Mouse (Mus musculus): ENCODE results near the gene Scn8a.
A peak's percentile ranks its signal among the peaks of the same experiment; 100 is the strongest.

The Scn8a gene

DNA sequence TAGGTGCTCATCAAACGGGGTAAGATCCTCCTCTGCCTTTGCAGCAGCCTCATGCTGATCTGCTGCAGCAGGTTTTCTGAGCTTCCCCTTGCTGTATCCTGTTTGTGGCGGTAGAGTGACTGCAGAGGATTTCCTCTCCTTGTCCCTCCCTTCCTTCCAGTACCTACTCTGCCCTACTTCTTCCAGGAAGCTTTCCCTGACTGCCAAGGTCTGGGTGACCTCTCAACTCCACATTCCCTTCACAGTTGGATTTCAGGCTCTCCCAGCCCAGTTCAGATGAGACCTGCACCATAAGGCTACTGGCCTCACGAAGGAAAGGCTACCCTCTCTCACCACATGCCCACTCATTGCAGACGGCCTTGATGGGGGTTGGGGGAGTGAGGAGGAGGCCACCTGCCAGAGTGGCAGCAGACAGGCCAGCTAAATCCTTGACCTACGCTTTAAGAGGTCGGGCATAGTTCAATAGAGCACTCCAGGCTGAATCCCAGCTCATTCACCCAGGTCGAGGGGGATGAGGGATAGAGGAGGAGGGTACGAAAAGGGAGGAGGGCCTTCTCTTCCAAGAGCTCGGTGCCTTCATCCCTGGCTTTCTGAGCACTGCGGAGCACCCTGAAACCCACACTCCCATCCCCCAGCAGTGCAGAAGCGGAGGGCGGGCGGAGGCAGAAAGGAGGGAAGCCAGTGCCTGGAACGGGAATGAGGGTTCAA is 222.6 kb downstream of the Scn8a start:
- H3K4me1 ChIP-seq (replicated peaks; ENCODE audit: low read depth, low read length), result peaks cover 69% of the 10 kb centered on the region
- H3K36me3 ChIP-seq (ENCODE audit: insufficient read depth, low read length), result no peaks in the 10 kb centered on the region
- no peak for TF ChIP-seq CTCF (conservative IDR thresholded peaks at IDR 0.05; ENCODE audit: low read length)
- no peak for TF ChIP-seq NANOG (IDR thresholded peaks at IDR 0.05; ENCODE audit: borderline replicate concordance, low read length)
- TF ChIP-seq POU5F1 (IDR thresholded peaks at IDR 0.05; ENCODE audit: borderline replicate concordance, low read length), result no peak
- peak overlapping the region; percentile 73 for H3K4me3 ChIP-seq (replicated peaks; ENCODE audit: low read length)
- H3K9me3 ChIP-seq (ENCODE audit: low read length), result no peaks in the 10 kb centered on the region
- peaks cover 11% of the 10 kb centered on the region; the same call in 1 of the 2 replicates for H3K27me3 ChIP-seq (ENCODE audit: insufficient read depth, low read length)

DNA sequence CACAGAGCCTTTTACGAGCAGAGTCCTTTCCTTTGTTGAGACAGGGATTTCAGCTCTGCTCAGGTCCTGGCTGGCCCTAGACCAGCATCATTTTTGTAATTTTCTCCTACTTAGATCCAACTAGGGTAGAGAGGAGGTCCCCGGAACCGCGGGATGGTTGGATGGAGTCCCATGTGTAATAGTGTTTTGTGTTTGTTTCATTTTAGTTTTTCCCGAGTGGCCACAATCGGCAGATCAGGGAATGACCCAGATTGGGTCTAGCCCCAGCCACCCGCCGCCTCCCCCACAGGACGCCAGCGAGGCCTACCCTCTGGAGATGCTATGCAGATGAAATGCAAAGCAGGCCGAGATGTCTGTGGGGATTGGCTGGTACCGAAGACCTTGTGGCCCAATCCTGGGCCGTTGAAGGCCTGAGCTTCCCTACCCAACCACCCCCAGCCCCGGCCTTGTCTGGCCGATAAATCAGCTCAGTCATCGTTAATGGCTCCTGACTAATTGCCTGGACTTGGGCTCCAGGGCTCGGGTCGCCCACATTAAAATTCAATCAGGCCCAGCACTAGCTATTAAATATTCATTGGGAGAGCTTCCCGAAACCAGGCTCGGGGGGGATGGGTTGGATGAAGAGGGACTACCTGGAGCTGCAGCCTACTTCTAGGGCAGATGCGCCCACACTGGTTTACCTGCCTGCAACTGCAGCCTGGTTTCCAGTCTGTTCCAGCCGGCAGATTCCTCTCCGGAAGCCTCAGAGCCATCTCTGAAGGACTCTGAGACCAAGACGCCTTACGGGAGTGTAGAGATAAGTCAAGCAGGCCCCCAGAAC is 223.4 kb downstream of the Scn8a start:
- H3K9me3 ChIP-seq (ENCODE audit: low read length), result no peaks in the 10 kb centered on the region
- TF ChIP-seq POU5F1 (IDR thresholded peaks at IDR 0.05; ENCODE audit: borderline replicate concordance, low read length), result no peak
- TF ChIP-seq NANOG (IDR thresholded peaks at IDR 0.05; ENCODE audit: borderline replicate concordance, low read length), result no peak
- TF ChIP-seq CTCF (conservative IDR thresholded peaks at IDR 0.05; ENCODE audit: low read length), result no peak
- H3K27me3 ChIP-seq (ENCODE audit: insufficient read depth, low read length), result peaks cover 13% of the 10 kb centered on the region
- peaks cover 77% of the 10 kb centered on the region for H3K4me1 ChIP-seq (replicated peaks; ENCODE audit: low read depth, low read length)
- H3K4me3 ChIP-seq (replicated peaks; ENCODE audit: low read length), result peak overlapping the region; percentile 73
- no peaks in the 10 kb centered on the region for H3K36me3 ChIP-seq (ENCODE audit: insufficient read depth, low read length)

DNA sequence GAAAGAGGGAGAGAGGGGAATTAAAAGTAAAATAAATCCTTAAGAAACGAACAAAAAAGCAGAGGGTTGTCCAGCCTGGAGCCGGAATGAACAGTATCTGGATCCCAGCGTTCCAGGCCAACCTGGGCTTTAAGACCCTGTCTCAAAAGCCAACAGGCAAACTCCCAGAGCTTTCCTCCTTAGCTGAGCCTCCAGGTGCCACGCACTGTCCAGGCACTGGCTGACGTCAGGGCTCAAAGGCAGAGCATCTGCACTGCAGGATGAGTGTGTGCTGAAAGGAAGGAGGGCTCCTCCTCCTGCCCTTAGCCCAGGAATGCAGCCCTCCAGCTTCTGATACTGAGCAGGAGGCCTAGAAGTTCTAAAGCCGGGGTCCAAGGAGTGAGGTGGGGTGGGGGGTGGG is 224.3 kb downstream of the Scn8a start:
- no peaks in the 10 kb centered on the region for H3K9me3 ChIP-seq (ENCODE audit: low read length)
- peaks cover 79% of the 10 kb centered on the region for H3K4me1 ChIP-seq (replicated peaks; ENCODE audit: low read depth, low read length)
- H3K36me3 ChIP-seq (ENCODE audit: insufficient read depth, low read length), result no peaks in the 10 kb centered on the region
- TF ChIP-seq NANOG (IDR thresholded peaks at IDR 0.05; ENCODE audit: borderline replicate concordance, low read length) (no peak), CTCF (conservative IDR thresholded peaks at IDR 0.05; ENCODE audit: low read length) (no peak), POU5F1 (IDR thresholded peaks at IDR 0.05; ENCODE audit: borderline replicate concordance, low read length) (no peak)
- peaks cover 21% of the 10 kb centered on the region for H3K27me3 ChIP-seq (ENCODE audit: insufficient read depth, low read length)
- peak overlapping the region; percentile 73 for H3K4me3 ChIP-seq (replicated peaks; ENCODE audit: low read length)

DNA sequence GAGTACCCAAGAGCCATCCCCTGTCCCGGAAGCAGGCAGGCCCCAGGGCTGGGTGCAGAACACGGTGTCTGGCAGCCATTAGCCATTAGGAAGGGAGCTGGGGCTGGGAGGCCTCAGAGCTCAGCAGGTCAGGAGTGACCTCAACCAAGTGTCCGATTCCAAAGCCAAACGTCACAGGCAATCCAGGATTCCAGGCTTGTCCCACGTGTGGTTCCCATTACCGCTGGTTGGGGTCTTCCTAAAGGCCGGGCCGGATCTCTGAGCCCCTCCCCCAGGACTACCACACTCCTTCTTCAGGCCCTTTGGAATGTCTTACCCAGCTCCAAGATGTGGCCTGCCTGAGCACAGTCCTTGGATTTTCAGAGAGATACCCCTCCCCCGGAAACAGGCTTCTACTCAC is 225.3 kb downstream of the Scn8a start:
- H3K27me3 ChIP-seq (ENCODE audit: insufficient read depth, low read length), result peaks cover 27% of the 10 kb centered on the region
- H3K4me1 ChIP-seq (replicated peaks; ENCODE audit: low read depth, low read length), result peaks cover 85% of the 10 kb centered on the region
- TF ChIP-seq NANOG (IDR thresholded peaks at IDR 0.05; ENCODE audit: borderline replicate concordance, low read length) (no peak), POU5F1 (IDR thresholded peaks at IDR 0.05; ENCODE audit: borderline replicate concordance, low read length) (no peak), CTCF (conservative IDR thresholded peaks at IDR 0.05; ENCODE audit: low read length) (no peak)
- no peaks in the 10 kb centered on the region for H3K36me3 ChIP-seq (ENCODE audit: insufficient read depth, low read length)
- H3K4me3 ChIP-seq (replicated peaks; ENCODE audit: low read length), result peak overlapping the region; percentile 73
- no peaks in the 10 kb centered on the region for H3K9me3 ChIP-seq (ENCODE audit: low read length)

DNA sequence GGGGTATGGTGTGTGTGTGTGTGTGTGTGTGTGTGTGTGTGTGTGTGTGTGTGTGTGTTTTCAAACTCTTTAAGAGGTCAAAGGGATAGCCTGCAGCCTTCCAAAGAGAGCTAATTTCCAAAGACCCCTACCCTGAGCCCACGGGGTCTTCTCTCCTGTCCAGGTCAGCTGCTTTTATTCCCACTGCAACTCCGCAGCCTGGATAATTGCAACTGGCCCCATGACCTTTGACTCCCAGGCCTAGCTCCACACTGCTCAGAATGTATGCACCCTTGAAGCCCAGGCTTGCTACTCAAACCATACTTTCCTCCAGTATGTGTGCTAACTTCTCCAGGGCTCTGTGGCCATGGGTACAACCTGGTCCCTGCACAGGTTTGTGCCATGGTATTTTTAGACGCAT is 225.7 kb downstream of the Scn8a start:
- Histone ChIP-seq H3K4me1 (replicated peaks; ENCODE audit: low read depth, low read length) (peaks cover 84% of the 10 kb centered on the region), H3K4me3 (replicated peaks; ENCODE audit: low read length) (peak overlapping the region; percentile 73), H3K36me3 (ENCODE audit: insufficient read depth, low read length) (no peaks in the 10 kb centered on the region), H3K9me3 (ENCODE audit: low read length) (no peaks in the 10 kb centered on the region), H3K27me3 (ENCODE audit: insufficient read depth, low read length) (peaks cover 23% of the 10 kb centered on the region)
- TF ChIP-seq NANOG (IDR thresholded peaks at IDR 0.05; ENCODE audit: borderline replicate concordance, low read length), result no peak
- no peak for TF ChIP-seq POU5F1 (IDR thresholded peaks at IDR 0.05; ENCODE audit: borderline replicate concordance, low read length)
- no peak for TF ChIP-seq CTCF (conservative IDR thresholded peaks at IDR 0.05; ENCODE audit: low read length)
